Mouse (Mus musculus): Measurements from ENCODE around the gene Rab5c. TPM values are rescaled to one million over a fixed set of nuclear protein-coding genes. Genes with fewer than 3 reads are reported as not detected.

The Rab5c gene
- total RNA-seq, 2 experiments from 2014 or later = 168 to 174 TPM

Other genes starting within 250 kb of the Rab5c start
- gene Acly, start 210.2 kb downstream of the Rab5c start, total RNA-seq (2021) = 100 to 1,000 TPM; 211 to 219 TPM
- gene Ttc25, start 192.6 kb downstream of the Rab5c start, total RNA-seq (2021) = under 1 TPM; 0.58 to 0.93 TPM
- 10 to 100 TPM; 25.6 to 29.6 TPM for gene Cnp, start 163.3 kb downstream of the Rab5c start, total RNA-seq (2021)
- gene Nkiras2, start 119.0 kb downstream of the Rab5c start, total RNA-seq (2021) = 10 to 100 TPM; 37.7 to 39.9 TPM
- gene Dnajc7, start 118.0 kb downstream of the Rab5c start, total RNA-seq (2021) = 100 to 1,000 TPM; 276 to 297 TPM
- under 1 TPM in 1 of 2 experiments, not detected in 1; 0.12 TPM for gene Zfp385c, start 45.8 kb downstream of the Rab5c start, total RNA-seq (2021)
- gene Dhx58, start 33.9 kb downstream of the Rab5c start, total RNA-seq (2021) = 1 to 10 TPM; 3.4 to 3.5 TPM
- gene Kat2a, start 25.8 kb downstream of the Rab5c start, total RNA-seq (2021) = 10 to 100 TPM; 68.7 to 71.8 TPM
- not detected for gene Hspb9, start 24.4 kb downstream of the Rab5c start, total RNA-seq (2021)
- gene Kcnh4, start 21.7 kb upstream of the Rab5c start, total RNA-seq (2021) = 10 to 100 TPM; 11.2 to 12.4 TPM
- not detected for gene Hcrt, start 24.7 kb upstream of the Rab5c start, total RNA-seq (2021)
- 1 to 10 TPM; 5.5 to 7.2 TPM for gene Ghdc, start 32.7 kb upstream of the Rab5c start, total RNA-seq (2021)
- 10 to 100 TPM in 1 of 2 experiments, 1 to 10 TPM in 1; 9.6 to 11.8 TPM for gene Stat5b, start 112.5 kb upstream of the Rab5c start, total RNA-seq (2021)
- gene Stat5a, start 121.1 kb upstream of the Rab5c start, total RNA-seq (2021) = 1 to 10 TPM in 1 of 2 experiments, under 1 TPM in 1; 0.98 to 1.2 TPM
- 10 to 100 TPM; 32.4 to 36.7 TPM for gene Stat3, start 201.3 kb upstream of the Rab5c start, total RNA-seq (2021)
- gene Cavin1, start 232.7 kb upstream of the Rab5c start, total RNA-seq (2021) = 10 to 100 TPM; 22.6 to 22.8 TPM

Data from left cerebral cortex, postnatal 4 days (tissue).